Mouse (Mus musculus) 3T3-L1 (cell line): Measurements from ENCODE around the gene Tmem189.
"Not testable (repeated sequence)": the region's sequence is repeated elsewhere in the genome, so short reads cannot be mapped to it uniquely, and the experiment has no call there.

Experiments used
- DNase-seq: peaks from one replicate; pipeline ENCODE4 v3.0.0-alpha.2; 2015; ENCODE audit warnings: low read depth, low spot score

Gene Tmem189

DNA sequence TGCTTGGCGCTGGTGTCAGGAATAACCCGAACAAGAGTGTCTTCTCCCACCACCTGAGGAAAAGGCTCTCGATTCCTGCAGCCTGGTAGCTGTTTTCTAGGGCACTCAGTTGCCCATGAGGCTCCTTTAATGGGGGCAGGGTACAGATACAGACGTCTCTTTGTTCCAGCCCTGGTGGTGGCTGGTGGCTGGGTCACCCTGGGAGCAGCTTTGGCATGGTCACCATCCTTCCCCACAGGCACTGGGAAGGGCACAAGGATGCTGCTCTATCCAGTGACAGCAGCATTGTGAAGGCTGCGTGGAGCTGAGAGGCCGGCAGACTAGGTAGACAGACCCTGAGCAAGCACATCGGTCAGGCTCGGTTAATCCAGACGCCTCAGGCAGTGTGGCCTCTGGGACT, 38.0 kb downstream of the Tmem189 start:
- DNase-seq = no peak

DNA sequence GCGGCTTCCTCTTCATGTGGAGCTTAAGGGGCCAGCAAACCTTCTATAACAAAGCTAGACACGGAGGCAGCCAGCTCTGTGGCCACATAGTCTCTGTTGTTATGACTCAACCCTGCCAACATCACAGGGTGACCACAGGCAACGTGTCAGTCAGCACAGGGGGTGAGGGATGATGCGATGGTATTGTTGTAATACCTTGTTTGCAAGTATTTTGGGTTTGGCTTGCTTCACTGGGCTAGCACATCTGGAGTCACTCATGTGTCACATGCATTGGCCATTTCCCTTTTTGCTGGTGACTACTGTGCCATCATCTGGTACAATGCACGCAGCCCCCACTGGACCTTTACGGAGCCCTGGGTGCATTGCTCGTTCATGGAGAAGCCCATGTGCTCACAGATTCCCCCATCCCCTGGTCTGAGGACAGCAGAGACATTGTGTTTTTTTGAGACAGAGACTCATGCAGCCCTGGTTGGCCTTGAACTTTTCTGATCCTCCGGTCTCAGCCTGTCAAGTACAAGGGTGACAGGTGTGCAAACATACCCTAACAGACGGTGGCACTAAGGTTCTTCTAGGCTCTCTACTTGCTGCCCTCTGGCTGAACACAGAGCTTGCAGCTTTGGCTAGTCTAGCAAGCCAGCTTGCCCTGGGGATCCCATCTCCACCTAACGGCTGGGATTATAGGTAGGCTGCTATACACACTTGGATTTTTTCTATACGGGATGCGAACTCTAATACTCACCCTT, 40.2 kb downstream of the Tmem189 start:
- DNase-seq = peak; percentile 88

GRCm38 (mm10) chr2:167646411-167646810, 43.2 kb downstream of the Tmem189 start:
- DNase-seq = peak; percentile 79

DNA sequence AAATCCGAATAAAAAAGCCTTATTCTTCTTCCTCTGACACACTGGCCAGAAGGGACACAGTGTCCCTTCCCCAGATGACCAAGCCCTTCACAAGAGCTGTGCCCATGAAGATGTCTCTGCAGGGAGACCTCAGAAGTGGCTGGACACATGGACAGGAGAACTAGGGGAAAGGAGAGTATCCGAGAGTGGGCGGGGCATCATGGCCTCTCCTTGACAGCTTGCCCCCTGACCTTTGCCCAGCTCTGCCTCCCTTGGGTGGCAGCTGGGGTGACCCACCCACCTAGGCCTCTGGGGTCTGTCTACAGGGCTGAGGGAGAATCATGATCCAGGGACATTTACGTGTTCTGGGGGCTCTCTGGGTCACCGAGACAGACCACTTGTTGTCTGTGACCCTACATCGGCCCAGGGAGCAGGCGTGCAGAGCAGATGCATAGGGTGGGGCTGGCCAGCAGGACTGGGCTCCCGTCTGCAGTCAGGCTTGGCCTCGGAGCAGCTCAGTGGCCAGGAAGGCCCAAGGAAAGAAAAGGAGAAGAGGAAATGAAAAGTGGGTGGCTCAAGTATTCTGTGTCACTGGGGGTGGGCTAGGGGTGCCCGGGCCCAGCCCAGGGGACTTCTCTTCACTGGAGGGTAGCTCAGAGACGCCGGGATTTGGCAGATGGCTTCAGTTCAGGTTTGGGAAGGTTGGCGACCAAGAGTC, 46.1 kb downstream of the Tmem189 start:
- DNase-seq = not testable (repeated sequence)

DNA sequence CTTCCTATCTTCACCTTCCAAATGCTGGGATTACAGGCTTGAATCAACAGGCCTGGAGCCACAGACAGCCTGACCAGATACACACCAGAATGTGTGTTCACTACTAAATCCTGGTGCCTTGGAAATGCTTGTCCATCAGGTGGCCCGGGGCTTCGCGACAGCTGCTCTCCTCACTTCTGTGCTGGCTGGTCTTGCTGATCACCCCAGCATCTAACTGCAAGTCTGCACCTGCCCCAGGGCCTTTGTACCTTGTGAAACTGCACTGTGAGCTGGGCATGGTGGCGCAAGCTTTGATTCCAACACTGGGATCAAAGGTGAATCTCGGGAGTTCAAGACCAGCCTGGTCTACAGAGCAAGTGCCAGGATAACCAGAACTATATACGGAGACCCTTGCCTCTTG, 47.5 kb downstream of the Tmem189 start:
- DNase-seq = no peak

DNA sequence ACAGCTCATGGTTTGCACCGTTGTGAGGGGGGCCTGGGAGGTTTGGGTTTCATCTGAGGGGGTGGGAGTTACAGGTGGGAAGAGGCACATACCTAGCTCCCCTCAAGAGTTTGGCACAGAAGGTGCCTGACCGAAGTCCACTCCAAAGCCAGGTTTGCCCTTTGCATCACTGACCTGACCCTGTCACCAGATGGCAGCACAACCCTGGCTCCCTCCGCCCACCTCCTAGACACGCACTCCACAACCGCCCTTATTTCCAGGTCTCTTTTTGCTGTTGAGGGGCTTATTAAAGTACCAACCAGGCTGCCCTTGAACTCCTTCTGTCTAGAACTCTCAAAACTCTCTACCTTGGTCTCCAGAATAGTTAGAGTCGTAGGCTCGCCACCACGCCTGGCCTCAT, 48.3 kb downstream of the Tmem189 start:
- DNase-seq = peak; percentile 31

DNA sequence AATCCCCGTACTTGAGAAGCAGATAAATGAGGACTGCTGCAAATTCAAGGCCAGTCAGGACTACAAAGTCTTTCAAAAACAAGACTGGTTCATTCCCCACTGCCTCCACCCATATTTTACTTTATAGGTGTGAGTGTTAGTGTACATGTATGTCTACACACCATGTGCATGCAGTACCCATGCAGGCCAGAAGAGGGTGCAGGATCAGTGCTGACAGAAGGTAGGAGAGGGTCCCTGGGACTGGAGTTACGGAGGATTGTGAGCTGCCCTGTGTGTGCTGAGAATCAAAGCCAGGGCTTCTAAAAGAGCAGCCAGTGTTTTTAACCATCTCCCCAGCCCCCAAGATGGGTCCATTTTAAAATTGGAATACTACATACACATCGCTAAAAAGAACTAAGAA, 49.3 kb downstream of the Tmem189 start:
- peak; percentile 44 for DNase-seq

DNA sequence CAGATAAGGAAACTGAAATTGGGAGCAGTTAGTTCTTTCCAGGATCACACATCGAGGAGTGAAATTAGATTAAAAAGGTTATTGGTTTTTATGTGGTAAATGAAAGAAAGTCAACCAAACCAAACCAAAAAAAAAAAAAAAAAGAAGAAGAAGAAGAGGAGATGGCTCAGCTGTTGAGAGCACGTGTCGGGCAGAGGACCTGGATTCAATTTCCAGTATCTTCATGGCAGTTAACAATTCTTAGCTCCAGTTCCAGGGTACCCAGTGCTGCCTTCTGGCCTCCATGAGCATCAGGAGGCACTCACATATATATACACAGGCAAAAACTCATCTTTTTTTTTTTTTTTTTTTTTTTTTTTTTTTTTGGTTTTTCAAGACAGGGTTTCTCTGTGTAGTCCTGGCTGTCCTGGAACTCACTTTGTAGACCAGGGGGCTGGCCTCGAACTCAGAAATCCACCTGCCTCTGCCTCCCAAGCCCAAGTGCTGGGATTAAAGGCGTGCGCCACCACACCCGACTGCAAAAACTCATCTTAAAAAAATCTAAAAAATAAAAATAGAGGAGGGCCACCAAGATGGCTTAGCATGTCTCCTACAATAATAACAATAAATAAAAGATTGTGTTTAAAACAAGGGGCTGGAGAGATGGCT, 54.6 kb downstream of the Tmem189 start:
- peak; percentile 14 for DNase-seq

GRCm38 (mm10) chr2:167634338-167634770, 55.3 kb downstream of the Tmem189 start:
- DNase-seq = peak; percentile 100

DNA sequence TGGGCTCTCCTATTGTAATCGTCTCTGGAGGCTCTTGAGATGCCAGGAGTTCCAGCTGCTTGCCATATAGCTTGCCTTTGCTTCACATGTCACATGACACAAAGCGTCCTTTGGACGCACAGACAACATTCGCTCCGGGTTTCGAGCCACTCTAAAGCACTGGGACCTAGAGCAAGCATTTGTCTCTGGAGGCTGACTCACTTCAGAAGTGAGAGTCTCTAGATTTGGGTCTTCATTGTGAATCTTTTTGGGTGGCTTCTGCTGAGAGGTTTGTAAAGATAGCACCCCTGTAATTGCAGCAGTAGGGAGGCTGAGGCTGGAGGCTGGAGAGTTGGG, 56.1 kb downstream of the Tmem189 start:
- no peak for DNase-seq

GRCm38 (mm10) chr2:167632731-167633536, 56.7 kb downstream of the Tmem189 start:
- DNase-seq = peak; percentile 25

GRCm38 (mm10) chr2:167631591-167632448, 57.8 kb downstream of the Tmem189 start, which contains the start of gene Ube2v1:
Gene Ube2v1 (minus strand): TSS chr2:167632095.
- DNase-seq = peak; percentile 95

DNA sequence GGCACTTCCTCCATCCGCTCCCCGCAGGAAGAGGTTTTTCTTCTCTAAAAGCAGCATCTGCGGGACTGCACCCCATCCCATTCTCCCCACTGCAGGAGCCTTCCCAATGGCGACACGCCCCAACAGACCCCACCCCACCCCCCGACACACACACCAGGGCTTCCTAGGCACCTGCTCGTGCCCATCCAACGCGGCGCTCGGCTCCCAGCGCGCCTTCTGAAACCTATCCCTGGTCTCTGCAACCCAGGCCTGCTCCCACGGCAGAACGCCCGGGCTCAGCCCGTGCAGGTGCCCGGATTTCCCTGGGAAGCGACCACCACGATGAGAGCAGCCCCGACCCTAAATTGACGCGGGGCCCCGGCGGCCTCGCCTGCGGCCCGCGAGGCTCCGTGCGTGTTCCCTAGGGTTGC, 58.4 kb downstream of the Tmem189 start:
- peak; percentile 25 for DNase-seq

DNA sequence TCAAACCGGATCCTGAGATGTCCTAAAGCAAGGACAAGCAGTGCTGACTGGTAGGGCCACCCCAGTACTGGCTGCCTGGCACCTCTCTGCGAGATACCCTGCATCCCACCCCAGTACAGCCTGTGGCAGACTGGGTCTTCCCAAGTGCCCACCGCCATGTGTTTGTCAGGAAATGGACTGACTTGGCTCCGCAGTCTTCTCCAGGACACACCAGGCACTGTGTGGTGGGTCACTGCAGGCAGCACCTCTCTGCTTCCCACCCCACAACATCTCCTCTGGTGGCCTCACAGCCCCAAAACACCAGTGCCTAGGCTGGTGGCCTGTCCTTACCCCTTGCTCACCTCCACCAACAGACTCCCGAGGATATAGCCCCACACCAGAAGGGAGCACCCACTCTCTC, 59.2 kb downstream of the Tmem189 start:
- DNase-seq = no peak

- no peak for DNase-seq
Measured at GRCm38 (mm10) chr2:167629665-167630209, 59.9 kb downstream of the Tmem189 start.

DNA sequence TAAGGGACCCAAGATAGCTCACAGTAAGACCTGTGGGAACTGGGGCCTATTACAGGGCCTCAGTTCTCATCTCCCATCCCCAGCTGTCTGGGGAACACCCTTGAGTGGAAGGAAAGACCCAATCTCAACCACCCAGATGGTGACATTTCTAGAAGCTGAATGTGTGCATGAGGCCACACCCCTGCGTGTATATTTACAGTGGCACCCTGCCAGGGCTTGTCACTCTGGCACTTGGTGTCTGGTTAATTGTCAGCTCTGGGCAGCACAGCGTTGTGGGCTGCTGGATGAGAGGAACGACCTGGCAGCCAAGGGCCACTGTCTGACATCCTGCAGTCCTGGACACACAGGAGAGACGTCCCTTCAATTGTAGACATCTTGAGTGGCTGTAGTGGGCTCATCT, 60.8 kb downstream of the Tmem189 start:
- peak; percentile 62 for DNase-seq

DNA sequence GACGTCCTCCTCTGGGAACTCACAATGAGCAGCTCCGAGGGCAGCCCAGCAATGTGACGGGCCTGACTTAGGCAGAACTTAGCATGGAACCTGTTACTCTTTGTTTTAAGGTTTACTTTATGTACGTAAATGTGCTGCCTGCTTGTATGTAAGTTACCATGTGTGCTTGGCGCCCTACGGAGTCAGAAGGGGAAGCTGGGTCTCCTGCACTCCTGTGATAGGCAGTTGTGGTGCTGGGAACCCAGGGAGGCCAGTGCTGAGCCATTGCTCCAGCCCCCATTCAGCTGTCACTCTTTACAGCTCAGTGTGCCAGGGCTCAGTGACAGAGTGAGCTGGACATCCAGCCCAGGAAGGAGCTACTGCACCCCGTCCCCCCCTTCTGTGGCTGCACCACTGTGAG, 62.6 kb downstream of the Tmem189 start:
- DNase-seq = no peak

GRCm38 (mm10) chr2:167625670-167626069, 64.0 kb downstream of the Tmem189 start:
- DNase-seq = peak; percentile 50

GRCm38 (mm10) chr2:167624368-167625075, 65.1 kb downstream of the Tmem189 start:
- DNase-seq = no peak

GRCm38 (mm10) chr2:167622965-167623364, 66.7 kb downstream of the Tmem189 start:
- DNase-seq = peak; percentile 70
